Mouse (Mus musculus): Measurements from ENCODE around the gene Lrrc10b. TPM values are rescaled to one million over a fixed set of nuclear protein-coding genes. Genes with fewer than 3 reads are reported as not detected.
A peak's percentile ranks its signal among the peaks of the same experiment; 100 is the strongest.

Gene Lrrc10b
- total RNA-seq (2022): 1 to 10 TPM; 2.6 to 3.8 (median 3.5) TPM

DNA sequence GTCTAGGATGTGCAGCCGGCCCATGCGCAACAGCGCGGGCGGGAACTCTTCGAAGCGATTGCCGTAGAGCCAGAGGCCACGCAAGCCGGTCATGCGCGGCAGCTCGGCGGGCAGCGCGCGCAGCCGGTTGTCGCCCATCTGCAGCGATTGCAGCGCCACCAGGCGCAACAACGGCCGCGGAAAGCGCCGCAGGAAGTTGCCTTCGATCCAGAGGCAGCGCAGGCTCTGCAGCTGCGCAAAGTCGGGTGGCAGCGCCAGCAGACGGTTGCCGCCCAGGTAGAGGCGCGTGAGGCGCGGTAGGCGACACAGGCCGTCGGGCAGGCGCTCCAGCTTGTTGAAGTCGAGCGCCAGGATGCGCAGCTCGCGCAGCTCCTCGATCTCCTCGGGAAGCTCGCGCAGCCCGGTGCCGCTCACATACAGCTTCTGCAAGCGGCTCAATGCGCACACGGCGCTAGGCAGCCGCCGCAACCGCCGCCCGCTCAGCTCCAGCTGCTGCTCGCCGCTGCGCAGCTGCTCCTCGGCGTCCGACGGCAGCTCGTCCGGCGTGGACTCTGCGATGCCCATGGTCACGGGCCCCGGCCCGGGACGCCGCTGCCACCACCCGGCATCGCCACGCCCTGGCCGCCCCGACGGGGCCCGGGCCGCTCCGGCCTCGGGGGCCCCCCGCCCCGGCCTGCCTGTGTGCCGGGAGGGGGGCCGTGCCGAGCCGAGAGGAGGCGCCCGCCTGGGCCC lies at the start of gene Lrrc10b:
Gene Lrrc10b, minus strand, starts transcription at position 722 of the 732 bp plus-strand sequence.
- DNase-seq: no peak

DNA sequence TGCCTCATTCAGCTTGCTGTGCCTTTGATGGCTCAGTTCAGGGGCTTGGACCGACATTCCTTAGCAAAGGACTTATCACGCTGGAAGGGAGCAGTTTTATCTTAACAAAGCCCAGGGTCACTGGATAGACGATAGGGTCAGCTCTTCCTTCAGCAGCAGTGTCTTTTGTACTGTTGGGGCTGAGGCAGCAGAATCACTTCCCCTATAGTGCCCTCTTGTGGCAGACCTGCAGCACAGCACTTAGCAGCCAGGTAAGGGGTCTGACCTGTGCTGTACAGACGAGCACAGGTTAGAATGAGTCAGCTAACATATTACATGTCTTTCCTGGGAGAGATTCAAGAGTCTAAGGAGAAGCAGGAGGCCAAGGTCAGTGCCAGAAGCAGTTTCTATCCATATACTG lies 45.3 kb upstream of the Lrrc10b start:
- no peak for DNase-seq

DNA sequence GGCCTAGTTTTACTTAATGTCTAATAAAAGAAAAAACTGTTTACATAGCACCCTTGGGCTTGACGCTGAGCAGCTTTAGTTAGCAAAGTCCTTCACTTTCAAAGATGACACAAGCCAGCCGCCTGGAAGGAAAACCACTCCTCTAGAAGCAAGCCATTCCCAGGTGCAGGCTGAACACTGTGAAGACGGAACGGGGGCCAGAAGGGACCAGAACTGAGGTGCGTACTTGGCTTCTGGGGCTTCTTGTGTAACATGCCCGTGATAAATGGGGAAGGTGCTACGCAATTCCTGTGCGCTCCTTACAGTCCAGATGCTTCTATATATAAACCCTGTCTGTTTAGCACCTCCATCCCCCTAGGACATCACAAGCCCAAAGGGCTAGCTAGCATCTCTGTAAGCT lies 43.3 kb upstream of the Lrrc10b start:
- no peak for DNase-seq

GRCm38 (mm10) chr19:10497512-10498160 lies 40.4 kb upstream of the Lrrc10b start:
- DNase-seq: no peak

DNA sequence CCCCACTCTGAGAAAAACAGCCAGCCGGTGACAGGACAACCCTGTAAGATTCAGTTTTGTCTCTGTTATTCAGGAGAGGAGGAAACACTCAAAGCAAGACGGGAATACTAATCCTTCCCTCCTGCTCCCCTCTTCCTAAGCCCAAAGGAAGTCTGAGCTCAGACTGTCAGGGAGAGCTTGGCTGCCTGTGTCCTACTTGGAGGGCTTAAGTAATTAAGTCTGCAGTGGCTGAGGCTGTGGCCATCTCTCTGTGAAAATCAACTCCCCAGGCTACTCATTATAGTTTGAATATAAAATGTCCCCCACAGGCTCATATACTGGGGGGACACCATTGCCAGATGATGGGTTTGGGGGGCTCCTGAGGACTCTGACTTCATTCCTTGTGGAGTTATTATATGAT lies 39.7 kb upstream of the Lrrc10b start:
- DNase-seq: no peak

GRCm38 (mm10) chr19:10495670-10496069 lies 38.4 kb upstream of the Lrrc10b start:
- peak; percentile 38 for DNase-seq

GRCm38 (mm10) chr19:10486264-10486738 lies 29.0 kb upstream of the Lrrc10b start:
- peak; percentile 30 for DNase-seq

GRCm38 (mm10) chr19:10482703-10483102 lies 25.4 kb upstream of the Lrrc10b start, which contains the start of gene Ppp1r32:
TSS of gene Ppp1r32 (minus strand) at chr19:10482928.
- no peak for DNase-seq

DNA sequence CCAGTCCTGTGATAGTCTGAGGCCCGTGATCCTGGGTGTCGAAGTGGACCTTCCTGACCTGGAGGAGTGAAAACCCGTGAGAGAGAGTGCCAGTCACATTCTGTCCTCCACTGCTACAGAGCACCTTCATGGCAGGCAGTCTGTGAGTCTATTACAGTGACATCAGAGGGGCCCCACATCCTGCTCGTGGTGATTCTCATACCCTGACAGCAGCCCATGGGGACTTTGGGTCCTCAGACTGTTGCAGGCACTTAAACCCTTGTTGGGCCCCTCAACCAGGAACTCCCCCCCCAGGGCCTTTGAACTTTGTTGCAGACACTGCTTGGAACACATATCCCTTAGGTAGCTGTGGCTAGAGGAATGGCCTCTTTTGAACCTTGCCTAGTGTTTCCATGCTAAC lies 22.3 kb upstream of the Lrrc10b start:
- no peak for DNase-seq

GRCm38 (mm10) chr19:10473779-10474178 lies 16.5 kb upstream of the Lrrc10b start:
- DNase-seq: no peak

- no peak for DNase-seq
Observed at GRCm38 (mm10) chr19:10472958-10473357, 15.7 kb upstream of the Lrrc10b start.

- DNase-seq: peak; percentile 32
Observed at GRCm38 (mm10) chr19:10469171-10469658, 11.9 kb upstream of the Lrrc10b start.

GRCm38 (mm10) chr19:10464427-10464826 lies 7.2 kb upstream of the Lrrc10b start:
- no peak for DNase-seq

DNA sequence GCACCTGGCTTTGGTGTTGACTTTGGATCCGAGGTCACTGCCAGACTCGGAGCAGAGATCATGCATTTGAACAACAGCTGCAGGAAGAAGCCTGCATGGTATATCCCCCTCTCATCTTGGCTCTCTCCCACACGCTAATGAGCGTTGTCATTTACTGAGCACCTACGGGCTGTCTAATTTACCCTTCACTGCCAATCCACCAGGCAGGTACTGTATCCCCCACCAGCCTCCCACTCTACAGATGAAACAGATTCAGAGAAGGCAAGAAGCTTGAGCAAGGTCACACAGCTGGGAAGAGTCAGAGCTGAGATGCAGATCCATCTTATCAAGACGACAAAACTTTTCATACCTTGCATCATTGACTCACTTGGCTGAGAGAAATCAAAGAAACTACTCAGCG lies 4.3 kb upstream of the Lrrc10b start:
- no peak for DNase-seq

DNA sequence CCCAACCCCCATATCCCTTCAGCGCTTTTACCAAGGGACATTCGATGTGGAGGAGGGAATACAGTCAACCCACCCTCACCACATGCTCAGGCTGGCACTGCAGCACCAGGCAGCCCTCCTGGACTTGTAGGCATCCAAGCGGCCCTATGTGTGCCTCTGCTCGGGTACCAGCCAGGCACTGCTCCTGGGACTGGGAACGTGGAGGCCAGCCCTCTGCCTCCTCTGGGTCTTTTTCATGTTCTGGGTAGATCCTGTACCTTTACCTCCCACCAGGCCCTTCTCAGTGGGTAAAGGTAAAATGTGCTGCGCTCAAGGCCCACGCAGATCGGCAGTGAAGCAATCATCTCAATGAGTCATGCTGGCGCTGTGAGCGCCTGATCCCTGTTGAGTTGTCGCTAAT lies 2.6 kb upstream of the Lrrc10b start:
- no peak for DNase-seq

DNA sequence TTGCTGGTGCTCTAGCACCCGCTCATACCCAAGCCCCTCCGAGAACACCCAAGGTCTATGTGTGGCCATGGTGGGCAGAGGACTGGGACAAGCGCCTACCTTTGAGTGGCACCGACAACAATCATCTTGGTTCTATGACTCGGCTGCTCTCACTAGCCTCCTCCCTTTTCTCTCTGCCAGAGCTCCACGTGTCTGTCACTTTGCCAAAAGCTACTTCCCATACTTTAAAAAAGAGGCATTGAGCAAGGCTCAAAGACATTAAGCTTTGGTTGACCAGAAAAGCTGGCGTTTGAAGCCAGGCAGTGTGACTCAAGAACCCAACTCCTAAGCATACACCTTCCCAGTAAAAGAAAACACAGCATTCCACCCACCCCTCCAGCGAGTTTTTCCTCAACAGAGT lies 823 bp upstream of the Lrrc10b start:
- DNase-seq: no peak

DNA sequence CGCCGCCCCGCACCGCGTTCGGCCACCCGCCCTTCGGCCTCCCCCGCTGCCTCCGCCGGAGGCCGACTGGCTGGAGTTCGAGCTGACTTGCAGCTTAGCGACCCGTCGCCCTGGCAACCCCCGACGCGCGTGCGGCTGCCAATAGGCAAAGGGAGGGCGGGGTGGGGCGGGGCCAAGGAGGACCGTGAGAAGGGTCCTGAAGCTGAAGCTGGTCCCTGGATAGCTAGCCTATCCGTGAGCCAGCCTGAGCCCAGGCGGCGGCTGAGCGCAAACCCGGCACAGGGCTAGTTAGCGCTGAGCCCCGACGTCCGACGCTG lies 169 bp upstream of the Lrrc10b start:
- DNase-seq: no peak

DNA sequence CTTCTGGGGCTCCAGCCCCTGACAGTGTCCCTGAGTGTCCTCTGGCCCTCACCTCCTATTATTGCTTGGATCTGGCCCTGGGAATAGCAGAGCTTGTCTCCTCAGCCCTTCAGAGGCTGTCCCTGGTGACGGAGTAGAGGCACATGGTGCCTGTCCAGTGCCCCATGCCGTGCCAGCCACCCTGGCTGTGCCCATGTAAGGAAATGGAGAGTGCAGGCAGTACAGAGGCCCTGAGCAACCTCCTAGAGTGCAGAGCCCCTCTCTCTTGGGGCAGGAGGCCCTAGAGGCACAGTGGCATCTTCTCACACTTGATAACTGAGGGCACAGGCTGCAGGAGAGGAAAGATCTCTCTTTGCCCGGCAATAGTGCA lies 1.9 kb downstream of the Lrrc10b start:
- DNase-seq: no peak

GRCm38 (mm10) chr19:10454718-10455436 lies 2.4 kb downstream of the Lrrc10b start:
- DNase-seq: no peak

- no peak for DNase-seq
Observed at GRCm38 (mm10) chr19:10449708-10450107, 7.6 kb downstream of the Lrrc10b start.

DNA sequence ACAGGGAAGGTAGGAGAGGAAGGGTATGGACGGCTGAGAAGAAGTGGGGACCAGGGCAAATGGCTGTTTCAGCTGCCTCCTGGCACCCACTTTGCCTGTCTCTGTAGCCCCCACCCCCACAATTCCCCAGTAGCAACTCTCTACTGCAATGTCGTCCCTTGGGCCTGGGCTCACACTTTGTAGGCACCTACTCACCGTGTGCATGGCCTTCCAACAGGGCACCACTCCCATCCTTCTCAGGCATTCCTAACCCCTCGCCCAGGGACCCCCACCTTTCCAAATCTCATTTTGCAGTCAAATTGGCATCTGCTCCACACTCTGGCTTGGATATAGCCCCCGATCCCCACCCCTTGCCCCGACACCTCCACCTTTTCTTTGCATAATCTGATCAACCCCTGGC lies 8.1 kb downstream of the Lrrc10b start:
- DNase-seq: no peak

DNA sequence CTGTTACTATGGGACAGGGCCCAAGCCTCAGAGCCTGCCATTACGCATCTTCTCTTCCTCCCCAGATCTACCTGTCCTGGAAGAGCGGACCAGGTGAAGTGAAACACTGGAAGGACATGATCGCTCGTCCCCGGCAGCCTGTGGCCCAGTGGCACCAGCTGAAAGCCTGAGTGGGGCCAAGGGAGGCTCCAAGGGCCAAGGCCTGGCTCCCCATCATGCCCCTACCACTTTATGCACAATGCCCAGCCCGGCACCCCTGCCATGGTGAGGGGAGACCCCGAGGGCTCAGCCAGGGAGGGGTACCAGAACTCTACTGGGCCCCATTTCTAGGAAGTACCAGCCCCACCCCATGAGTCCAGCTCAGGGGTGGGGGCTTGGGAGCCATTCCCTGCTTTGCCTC lies 9.0 kb downstream of the Lrrc10b start:
- no peak for DNase-seq

DNA sequence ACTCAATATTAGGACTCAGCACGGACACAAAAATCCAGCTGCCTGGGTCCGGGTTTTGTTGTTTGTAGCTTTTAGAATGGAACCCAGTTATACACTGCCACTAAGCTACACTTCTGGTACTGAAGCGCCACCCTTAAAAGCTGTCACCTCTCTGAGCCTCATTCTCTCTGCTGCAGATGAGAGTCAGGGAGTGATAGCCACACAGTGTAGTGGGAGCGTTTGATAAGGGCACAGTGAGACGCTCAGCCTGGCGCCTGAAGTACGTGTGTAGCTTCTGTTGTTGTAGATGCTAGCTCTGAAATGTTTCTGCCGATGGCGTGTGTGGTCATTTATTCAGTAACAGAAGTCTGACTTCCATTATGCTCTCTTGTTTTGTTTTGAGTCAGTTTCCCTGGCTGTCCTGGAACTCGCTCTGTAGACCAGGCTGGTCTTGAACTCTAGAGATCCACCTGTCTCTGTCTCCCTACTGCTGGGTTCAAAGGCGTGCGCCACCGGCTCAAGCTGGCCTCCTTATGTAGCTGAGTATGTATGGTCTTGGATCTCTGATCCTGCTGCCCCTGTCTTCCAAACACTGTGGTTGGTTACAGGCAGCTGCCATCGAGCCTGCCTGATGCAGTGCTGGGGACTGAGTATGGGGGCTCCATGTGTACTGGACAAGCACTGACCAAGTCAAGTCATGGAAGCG lies 12.4 kb downstream of the Lrrc10b start:
- no peak for DNase-seq
